Mouse (Mus musculus) layer of hippocampus, postnatal 36 days (tissue): Measurements from ENCODE around the gene Gm17606. TPM values are rescaled to one million over a fixed set of nuclear protein-coding genes. Genes with fewer than 3 reads are reported as not detected.
A peak's percentile ranks its signal among the peaks of the same experiment; 100 is the strongest.

ENCODE experiments used
- DNase-seq, 2 experiments: peaks; one replicate each; pipeline ENCODE4 v3.0.0; 2022
- microRNA-seq, 2 experiments: library from miRNA; unstranded; fragments of <30 nt; microRNA quantifications; one replicate each; pipeline ENCODE4 v1.2.0; 2021
- total RNA-seq, 2 experiments: library from RNA; stranded (reverse); gene quantifications; 2 replicates each; pipeline ENCODE4 v1.2.3; 2021

Gene Gm17606
- total RNA-seq, 2 experiments from 2014 or later = not detected

DNA sequence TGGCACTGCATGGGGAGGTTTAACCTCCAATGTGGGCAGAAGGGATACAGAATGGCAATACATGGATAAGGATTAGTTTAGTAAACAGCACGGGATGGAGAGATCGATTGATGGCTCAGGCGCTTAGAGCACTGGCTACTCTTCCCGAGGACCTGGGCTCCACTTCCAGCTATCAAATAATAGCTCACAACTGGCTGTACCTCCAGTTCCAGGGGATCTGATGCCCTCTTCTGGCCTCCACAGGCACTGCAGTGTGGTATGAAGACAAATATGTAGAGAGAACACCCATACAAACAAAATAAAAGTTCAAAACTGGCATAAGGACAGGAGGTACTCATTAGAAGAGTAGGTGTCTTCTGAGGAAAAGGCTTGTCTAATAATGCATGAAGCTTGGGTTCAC lies 28.6 kb downstream of the Gm17606 start:
- no peak for DNase-seq

DNA sequence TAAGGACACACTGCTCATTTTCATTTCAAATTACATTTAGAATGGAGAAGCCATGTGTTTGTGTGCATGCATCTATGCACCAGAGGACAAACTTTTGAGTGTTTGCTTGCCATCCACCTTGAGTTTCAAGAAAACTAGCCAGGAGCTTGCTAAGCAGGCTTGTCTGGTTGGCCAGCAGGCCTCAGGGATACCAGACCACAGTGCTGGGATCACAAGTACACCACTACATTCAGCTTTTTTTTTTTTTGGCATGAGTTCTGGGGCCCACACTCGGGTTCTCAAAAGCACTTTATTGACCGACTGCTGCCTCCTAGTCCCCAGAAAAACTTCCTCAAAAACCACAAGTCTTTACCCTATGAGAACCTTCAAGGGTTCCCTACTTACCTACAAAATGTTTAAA lies 33.6 kb downstream of the Gm17606 start:
- DNase-seq = no peak

DNA sequence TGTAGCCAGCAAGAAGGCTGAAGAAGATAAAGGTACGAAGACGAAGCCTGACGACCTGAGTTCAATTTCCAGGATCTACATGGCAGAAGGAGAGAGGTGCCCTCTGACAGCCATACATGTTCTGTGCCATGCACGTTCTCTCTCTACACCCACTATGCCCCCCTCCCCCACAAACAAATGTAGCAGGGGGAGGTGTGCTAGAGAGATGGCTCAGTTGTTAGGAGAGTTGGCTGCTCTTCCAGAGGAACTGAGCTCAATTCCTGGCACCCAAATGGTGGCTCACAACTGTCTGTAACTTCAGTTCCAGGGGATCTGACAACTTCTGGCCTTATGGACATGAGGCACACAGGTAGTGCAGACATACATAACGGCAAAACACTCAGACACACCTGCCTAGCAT lies 35.5 kb downstream of the Gm17606 start:
- no peak for DNase-seq

DNA sequence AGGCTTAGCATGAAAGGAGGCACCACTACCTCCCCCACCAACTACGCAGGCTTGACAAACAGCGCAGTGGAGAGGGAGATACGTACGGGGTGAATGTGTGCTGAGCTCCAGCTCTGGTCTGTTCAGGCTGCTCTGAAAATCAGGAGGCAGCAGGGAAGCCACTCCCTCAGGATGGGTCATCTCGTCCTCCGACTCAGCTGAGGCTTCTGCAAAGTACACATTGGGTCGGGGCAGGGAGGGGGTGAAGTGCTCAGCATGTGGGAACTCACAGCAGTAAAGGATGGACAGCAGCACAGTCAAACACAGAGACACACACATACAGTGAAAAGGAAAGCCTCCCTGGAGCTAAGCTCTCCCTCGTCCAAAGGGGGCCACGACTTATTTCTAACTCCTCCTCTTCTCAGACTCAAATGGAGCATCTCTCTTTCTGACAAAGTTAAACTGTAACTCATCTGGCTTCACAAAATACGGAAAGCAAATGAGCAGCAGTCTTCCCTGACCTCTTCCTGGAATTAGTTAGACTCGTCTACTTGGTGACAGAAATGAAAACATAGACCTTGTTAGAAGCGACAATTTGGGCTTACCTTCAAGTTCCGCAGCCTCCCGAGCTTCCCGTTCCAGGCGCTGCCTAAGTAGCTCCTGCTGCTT lies 38.0 kb downstream of the Gm17606 start:
- DNase-seq = no peak

DNA sequence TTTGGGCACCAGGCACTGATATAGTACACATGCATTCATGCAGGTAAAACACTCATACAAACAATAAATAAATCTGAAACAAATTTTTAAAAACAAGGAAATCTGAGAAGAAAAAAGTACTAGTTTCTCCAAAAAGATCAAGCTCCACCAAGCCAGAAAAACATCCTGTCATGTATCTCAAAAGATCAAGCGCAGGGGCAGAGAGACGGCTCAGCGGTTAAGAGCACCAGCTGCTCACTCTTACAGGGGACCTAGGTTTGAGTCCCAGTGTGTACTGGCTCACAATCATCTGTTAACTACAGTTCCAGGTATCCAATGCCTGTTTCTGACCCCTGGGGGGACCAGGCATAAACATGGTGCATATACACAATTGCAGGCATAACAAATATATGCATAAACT lies 41.6 kb downstream of the Gm17606 start:
- no peak for DNase-seq

DNA sequence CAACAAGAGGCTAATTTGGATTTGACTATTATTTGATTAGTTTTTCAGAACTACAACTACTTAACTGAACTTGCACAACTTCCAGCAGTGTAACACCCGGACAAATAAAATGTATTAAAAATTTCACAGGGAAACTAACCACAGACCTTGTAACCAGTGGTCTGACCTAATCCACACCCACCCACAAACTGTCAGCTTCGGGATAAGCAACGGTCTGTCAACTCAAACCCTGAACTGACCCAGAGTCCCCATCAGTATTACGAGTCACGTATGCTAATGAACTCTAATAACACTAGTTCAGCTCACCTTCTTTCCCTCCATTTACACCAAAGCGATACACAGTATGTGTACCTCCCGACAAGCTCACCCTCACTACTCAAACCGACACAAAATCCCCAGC lies 44.7 kb downstream of the Gm17606 start:
- no peak for DNase-seq

DNA sequence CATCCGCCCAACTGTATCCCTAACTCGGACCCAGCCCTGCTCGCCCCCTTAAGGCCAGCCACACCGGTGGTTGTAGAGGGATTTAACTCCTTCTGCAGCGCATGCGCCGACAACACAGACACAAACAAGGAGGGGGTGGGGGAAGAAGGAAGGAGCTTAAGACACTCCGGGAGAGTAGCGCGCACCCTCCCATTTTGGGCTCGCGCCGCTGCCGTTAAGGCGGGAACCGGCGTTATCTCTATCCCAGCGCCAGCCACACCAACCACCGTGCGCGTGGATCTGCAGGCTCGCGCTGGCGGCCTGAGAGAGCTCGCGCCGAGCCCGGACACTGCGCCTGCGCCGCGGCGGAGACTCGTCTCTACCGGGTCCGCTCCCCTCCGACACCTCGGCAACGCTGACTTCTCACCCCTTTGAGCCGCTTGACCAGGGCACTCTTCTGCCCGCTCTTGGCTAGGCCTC lies 45.3 kb downstream of the Gm17606 start, which contains the start of gene 1700123O20Rik:
Gene 1700123O20Rik (plus strand): TSS at position 154 of the 459 bp plus-strand sequence.
- DNase-seq = no peak

DNA sequence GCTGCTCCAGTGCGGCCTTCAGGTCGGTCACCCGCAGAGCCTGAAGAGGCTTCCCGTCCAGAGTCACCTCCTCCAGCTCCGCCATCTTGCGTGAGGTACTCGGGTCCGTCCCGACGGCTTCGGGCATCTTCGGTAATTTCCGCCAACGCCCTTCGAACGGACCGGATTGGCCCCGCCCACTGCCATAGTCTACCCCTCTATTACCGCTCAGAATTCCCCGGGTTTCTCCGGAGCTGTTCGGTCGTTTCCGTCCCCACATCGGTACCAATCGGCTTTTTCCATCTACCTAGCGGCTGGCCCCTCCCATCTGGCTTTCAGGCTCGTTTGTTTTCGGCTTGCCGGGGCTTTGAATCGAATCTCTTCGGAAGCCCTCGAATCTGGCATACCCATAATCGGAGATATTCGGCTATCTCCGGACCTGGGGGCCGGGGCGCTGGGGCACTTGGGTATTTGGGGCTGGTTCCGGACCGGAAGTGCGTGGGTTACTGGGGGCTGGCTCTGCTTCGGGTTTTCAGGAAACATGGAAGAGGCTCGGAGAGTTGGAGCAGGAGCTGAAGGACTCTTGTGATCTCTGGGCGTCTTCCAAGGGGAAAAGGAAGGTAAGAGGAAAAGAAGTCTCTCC lies 45.9 kb downstream of the Gm17606 start, which contains the start of gene Acin1:
Gene Acin1 (minus strand): TSS at position 410 of the 622 bp plus-strand sequence.
- peak; percentile 100 for DNase-seq

DNA sequence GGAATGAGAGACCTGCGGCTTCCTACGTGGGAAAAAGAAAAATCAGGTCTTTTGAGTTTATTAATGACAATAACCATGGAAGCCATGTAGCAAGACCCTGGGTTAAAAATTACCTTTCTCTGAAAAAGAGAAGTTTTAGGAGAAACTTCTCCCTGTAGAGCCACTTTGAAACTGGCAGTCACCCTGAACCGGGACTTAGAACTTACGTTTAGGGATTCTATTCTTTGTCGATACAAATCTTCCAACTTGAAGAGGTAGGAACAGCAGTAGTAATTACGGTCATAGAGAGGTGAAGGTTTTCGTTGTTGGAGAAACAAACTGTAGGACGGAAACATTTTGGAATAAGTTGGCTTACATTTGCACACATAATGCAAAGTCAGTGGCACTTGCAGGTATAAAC lies 46.5 kb downstream of the Gm17606 start:
- DNase-seq = no peak

DNA sequence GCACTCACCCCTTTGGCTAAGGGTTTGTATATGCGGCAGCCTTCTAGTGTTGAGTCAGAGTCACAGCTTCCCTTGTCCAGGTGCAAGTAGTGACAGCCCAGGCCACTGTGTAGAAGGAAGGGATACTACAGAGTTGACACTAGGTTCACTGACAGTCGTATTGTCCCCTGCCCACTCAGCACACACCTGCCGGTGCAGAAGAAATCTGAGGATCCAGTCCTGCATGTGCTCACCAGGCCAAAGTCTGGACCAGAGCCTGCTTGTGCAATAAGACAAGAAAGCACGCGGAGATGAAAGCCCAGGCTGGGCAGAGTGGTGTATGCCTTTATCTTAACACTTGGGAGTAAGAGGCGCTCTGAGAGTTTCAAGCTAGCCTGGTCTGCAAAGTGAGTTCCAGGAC lies 54.3 kb downstream of the Gm17606 start:
- no peak for DNase-seq

DNA sequence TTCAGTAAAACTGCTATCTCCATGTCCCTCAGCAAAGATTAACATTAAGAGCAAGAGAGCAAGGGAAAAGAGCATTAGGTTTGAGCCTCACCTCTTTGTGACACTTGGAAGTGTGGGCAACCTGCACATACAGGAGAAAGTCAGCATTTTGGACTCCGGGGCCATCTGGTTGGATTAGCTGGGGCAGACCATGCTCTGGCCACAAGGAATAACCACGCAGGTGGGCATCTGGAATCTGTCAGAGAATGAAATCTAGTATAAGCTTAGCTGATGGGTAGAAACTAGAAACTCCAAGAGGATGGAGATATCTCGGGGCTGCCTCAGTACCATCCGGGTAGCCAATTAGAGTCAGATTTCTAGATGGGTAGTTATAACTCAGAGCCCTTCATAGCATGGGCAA lies 56.0 kb downstream of the Gm17606 start:
- DNase-seq = no peak

Small RNA genes within 50 kb of the gene (microRNA-seq; reads per million reads assigned to microRNA genes)
- gene Mir686 = 0 reads per million in 2 experiments
- gene Mir6948 = 0.21 to 0.30 reads per million in 2 experiments

Other genes with a start within 250 kb of the Gm17606 start
- gene Slc7a7, start 223.2 kb upstream of the Gm17606 start, total RNA-seq = 1 to 10 TPM; 2.4 to 2.7 TPM
- 100 to 1,000 TPM; 105 to 108 TPM for gene Mrpl52, start 214.0 kb upstream of the Gm17606 start, total RNA-seq
- gene Mmp14, start 209.3 kb upstream of the Gm17606 start, total RNA-seq = 10 to 100 TPM; 18.3 to 20.0 TPM
- gene Lrp10, start 176.8 kb upstream of the Gm17606 start, total RNA-seq = 10 to 100 TPM; 26.4 to 29.6 TPM
- 10 to 100 TPM; 20.7 to 23.8 TPM for gene Rem2, start 164.9 kb upstream of the Gm17606 start, total RNA-seq
- 10 to 100 TPM; 51.7 to 57.1 TPM for gene Prmt5, start 123.4 kb upstream of the Gm17606 start, total RNA-seq
- 1 to 10 TPM; 4.0 to 5.3 TPM for gene Haus4, start 86.3 kb upstream of the Gm17606 start, total RNA-seq
- 1 to 10 TPM in 1 of 2 experiments, under 1 TPM in 1; 0.95 to 1.5 TPM for gene Ajuba, start 63.4 kb upstream of the Gm17606 start, total RNA-seq
- 1 to 10 TPM; 4.7 to 5.5 TPM for gene 4931414P19Rik, start 35.0 kb upstream of the Gm17606 start, total RNA-seq
- 100 to 1,000 TPM; 203 to 230 TPM for gene Psmb5, start 22.9 kb upstream of the Gm17606 start, total RNA-seq
- gene Psmb11, start 19.5 kb upstream of the Gm17606 start, total RNA-seq = under 1 TPM; 0.23 to 0.27 TPM
- 10 to 100 TPM; 23.6 to 24.5 TPM for gene Cdh24, start 412 bp downstream of the Gm17606 start, total RNA-seq
- 10 to 100 TPM; 24.0 to 26.3 TPM for gene 1700123O20Rik, start 45.3 kb downstream of the Gm17606 start, total RNA-seq
- gene Acin1, start 46.0 kb downstream of the Gm17606 start, total RNA-seq = 100 to 1,000 TPM; 210 to 242 TPM
- not detected for gene Gm29776, start 57.9 kb downstream of the Gm17606 start, total RNA-seq
- not detected for gene Cebpe, start 71.2 kb downstream of the Gm17606 start, total RNA-seq
- 10 to 100 TPM; 49.1 to 50.1 TPM for gene Slc7a8, start 141.0 kb downstream of the Gm17606 start, total RNA-seq
- not detected for gene Rnf212b, start 173.2 kb downstream of the Gm17606 start, total RNA-seq
- gene Homez, start 230.0 kb downstream of the Gm17606 start, total RNA-seq = 10 to 100 TPM; 21.2 to 25.8 TPM
- 10 to 100 TPM; 17.9 to 20.7 TPM for gene Ppp1r3e, start 236.6 kb downstream of the Gm17606 start, total RNA-seq
- gene Bcl2l2, start 242.4 kb downstream of the Gm17606 start, total RNA-seq = 100 to 1,000 TPM; 120 to 126 TPM
- 10 to 100 TPM in 1 of 2 experiments, 1 to 10 TPM in 1; 7.5 to 14.5 TPM for gene Gm20521, start 242.5 kb downstream of the Gm17606 start, total RNA-seq